Mouse (Mus musculus) kidney, adult 2 months (tissue): ENCODE data around the gene Sec24a. TPM values are rescaled to one million over a fixed set of nuclear protein-coding genes. Genes with fewer than 3 reads are reported as not detected.
A peak's percentile ranks its signal among the peaks of the same experiment; 100 is the strongest.

ENCODE experiments used
- DNase-seq: peaks from one replicate; pipeline ENCODE4 v3.0.0; 2021
- H3K27ac ChIP-seq: fragments of 200-500 bp; 2 replicates; pipeline ENCODE4 v1.5.1; 2012; ENCODE audit warnings: low read depth, low read length, control low read depth, inconsistent platforms; ENCODE audit not compliant: insufficient read depth
- H3K27me3 ChIP-seq: fragments of 200-500 bp; replicated peaks from 2 replicates; pipeline ENCODE4 v1.6.1; 2012; ENCODE audit warnings: mild to moderate bottlenecking, moderate library complexity, low read length, inconsistent platforms; ENCODE audit not compliant: control insufficient read depth, insufficient read depth
- H3K36me3 ChIP-seq: fragments of 200-500 bp; 2 replicates; pipeline ENCODE4 v1.6.1; 2012; ENCODE audit warnings: mild to moderate bottlenecking, moderate library complexity, low read length, inconsistent platforms; ENCODE audit not compliant: control insufficient read depth, insufficient read depth
- H3K4me1 ChIP-seq: fragments of 200-500 bp; 2 replicates; pipeline ENCODE4 v1.6.1; 2011; ENCODE audit warnings: low read length; ENCODE audit not compliant: control insufficient read depth, insufficient read depth
- H3K4me3 ChIP-seq: fragments of 200-500 bp; 2 replicates; pipeline ENCODE4 v1.5.1; 2011; ENCODE audit warnings: mild to moderate bottlenecking, low read depth, low read length, control low read depth; ENCODE audit not compliant: insufficient read depth
- CTCF ChIP-seq: fragments of 200-500 bp; conservative IDR thresholded peaks from 2 replicates; pipeline ENCODE4 v1.5.1; 2011; ENCODE audit warnings: low read depth, mild to moderate bottlenecking, control low read depth, low read length, moderate library complexity, mixed read lengths; ENCODE audit not compliant: insufficient read depth, insufficient read length
- POLR2A ChIP-seq: fragments of 200-500 bp; IDR thresholded peaks from one replicate; pipeline ENCODE4 v1.6.1; 2011; ENCODE audit warnings: low read depth, low read length, control low read depth
- WGBS: fragments of 180-500 bp; shearing (Covaris S2); methylation state at CpG from one replicate; pipeline ENCODE4 v1.1.7; 2018; 5-methylcytosine and 5-hydroxymethylcytosine counted together
- polyA plus RNA-seq: library from polyadenylated mRNA; depleted of rRNA; stranded (reverse); fragments of >200 nt; gene quantifications from 2 replicates; pipeline ENCODE4 v1.2.3, GENCODE M21; 2012

Gene Sec24a
- polyA plus RNA-seq, 1 experiment = 14.8 TPM

DNA sequence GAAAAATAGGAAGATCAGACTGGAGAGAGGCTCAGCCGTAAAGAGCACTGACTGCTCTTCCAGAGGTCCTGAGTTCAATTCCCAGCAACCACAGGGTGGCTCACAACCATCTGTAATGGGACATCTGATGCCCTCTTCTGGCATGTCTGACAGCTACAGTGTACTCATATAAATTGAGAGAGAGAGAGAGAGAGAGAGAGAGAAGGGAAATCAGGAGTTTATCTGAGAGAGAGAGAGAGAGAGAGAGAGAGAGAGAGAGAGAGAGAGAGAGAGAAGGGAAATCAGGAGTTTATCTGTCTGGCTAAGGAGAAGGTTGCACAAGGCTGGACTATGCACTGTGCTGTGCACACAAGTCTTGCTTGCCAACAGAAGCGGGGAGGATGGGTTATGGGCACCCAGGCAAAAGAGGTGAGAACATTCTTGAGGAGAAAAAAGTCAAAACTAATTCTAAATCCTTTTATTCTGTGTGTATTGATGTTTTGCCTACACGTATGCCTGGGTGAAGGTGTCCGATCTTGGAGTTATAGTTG, 110.5 kb downstream of the Sec24a start:
- Histone ChIP-seq H3K36me3 (no peaks in the 10 kb centered on the region), H3K4me1 (peaks cover 18% of the 10 kb centered on the region), H3K27ac (no peak overlapping the region), H3K27me3 (no peaks in the 10 kb centered on the region), H3K4me3 (no peak overlapping the region)
- peak; percentile 65 for DNase-seq
- TF ChIP-seq POLR2A (no peak), CTCF (no peak)
- WGBS = 75% methylated on average over 4 of the region's 4 CpGs

DNA sequence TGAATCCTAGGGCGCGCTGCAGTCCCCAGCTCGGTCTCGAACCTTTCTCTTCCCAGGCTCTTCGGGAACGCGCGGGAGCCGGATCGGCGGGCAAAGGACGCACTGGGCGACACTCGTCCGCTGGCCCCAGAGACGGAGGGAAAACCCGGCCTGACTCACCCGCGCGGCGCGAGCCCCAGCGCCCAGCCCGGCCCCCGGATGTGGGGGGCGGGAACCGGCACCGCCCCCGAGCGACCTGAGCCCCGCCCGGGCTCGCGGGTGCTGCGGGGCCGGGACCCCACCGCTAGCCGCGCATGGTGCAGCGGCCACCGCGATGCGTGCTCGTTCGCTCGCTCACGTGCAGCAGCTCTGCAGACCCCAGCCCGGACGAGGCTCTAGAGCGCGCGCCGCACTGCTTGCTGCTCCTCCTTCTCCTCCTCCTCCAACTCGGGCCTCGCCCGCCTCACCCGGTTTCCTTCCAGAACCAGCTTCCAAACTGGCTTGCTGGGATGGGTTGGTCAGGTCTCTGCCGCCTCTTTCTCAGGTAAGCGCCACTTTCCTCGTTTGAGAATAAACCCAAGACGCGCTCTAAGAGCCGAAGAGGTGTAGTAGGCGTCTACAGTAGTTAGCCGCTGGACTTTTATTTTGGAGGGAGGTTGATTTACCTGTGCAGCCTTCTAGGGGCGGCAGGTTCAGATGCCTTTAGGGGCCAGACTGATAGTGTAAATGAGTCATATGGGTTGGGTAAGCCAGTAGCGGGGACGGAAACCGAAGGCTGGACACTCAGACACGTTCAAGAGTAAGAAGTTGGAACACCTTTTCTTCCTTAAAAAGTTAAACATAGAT, 112.5 kb downstream of the Sec24a start, which contains the start of the genes N4bp3 and D930048N14Rik:
Gene N4bp3, minus strand, starts transcription at position 152 of the 825 bp plus-strand sequence.
Gene D930048N14Rik, plus strand, starts transcription at position 264 of the 825 bp plus-strand sequence.
- peak within 1 kb of the TSS; percentile 74 for H3K4me3 ChIP-seq
- no peaks in the 10 kb centered on the region for H3K27me3 ChIP-seq
- peak; percentile 87 for DNase-seq
- 2% methylated on average over 61 of the region's 70 CpGs for WGBS
- TF ChIP-seq CTCF (no peak), POLR2A (no peak)
- no peaks in the 10 kb centered on the region for H3K36me3 ChIP-seq
- H3K27ac ChIP-seq = peak within 1 kb of the TSS; percentile 74
- peaks cover 15% of the 10 kb centered on the region; the same call in 1 of the 2 replicates for H3K4me1 ChIP-seq

GRCm38 (mm10) chr11:51650261-51650660, 113.2 kb downstream of the Sec24a start:
- H3K4me3 ChIP-seq = peak overlapping the region; percentile 74
- H3K36me3 ChIP-seq = no peaks in the 10 kb centered on the region
- WGBS = 2% methylated on average over 30 of the region's 30 CpGs
- DNase-seq = no peak
- H3K27me3 ChIP-seq = no peaks in the 10 kb centered on the region
- peak overlapping the region; percentile 74 for H3K27ac ChIP-seq
- TF ChIP-seq CTCF (no peak), POLR2A (no peak)
- H3K4me1 ChIP-seq = peaks cover 15% of the 10 kb centered on the region; the same call in 1 of the 2 replicates

DNA sequence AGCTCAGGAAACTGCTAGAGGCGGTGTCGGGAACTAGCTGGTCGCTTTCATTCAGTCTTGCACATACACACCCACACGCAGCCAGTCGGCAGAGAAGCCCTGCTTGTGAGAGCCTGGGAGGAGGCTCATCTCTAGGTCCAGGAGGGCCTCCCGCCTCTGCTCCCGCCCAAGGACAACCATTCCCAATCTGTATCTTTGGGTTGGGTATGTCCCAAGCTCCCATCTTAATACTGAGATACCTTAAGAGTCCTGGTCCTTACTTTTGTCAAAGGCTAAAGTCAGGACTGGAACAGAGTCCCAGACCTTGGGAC, 113.6 kb downstream of the Sec24a start:
- H3K4me3 ChIP-seq = peak overlapping the region; percentile 74
- WGBS = 21% methylated on average over 7 of the region's 7 CpGs
- H3K4me1 ChIP-seq = peaks cover 15% of the 10 kb centered on the region; the same call in 1 of the 2 replicates
- H3K27me3 ChIP-seq = no peaks in the 10 kb centered on the region
- TF ChIP-seq CTCF (no peak), POLR2A (no peak)
- H3K27ac ChIP-seq = peak overlapping the region; percentile 28; the same call in 1 of the 2 replicates
- DNase-seq = no peak
- no peaks in the 10 kb centered on the region for H3K36me3 ChIP-seq

DNA sequence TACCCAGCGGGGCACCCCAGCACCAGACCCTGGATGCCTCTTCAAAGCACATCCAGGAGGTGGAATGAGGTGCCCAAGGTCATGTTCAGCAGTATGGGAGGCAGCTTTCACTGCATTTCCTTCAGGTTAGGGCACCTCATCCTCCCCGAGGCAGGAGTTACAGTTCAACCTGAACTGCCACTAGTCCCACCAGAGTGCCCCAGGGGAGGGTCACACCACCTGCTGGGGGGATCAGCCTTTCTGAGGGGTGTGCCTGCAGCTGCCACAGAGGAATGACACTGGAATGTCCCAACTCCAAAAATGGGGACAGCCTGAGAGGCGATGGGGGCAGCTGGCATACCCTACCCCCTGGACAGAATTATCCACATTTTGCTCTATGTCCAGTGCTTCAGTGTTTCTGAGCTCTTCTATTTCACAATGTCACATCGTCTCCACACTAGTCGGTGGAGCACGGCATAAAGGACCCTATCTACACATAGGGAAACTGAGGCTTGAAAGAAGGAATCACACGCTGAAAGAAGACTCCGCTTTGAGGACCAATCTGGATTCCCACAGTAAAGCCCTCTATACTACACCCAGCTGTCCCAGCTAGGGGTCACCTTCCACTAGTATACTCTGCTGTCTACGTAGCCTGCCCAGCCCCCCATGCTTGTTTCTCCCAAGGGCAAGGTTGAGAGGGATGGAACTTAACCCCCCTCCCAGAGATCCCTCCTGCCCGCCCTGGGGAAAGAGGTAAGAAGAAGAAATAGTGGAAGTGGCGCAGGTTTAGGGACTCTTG, 114.1 kb downstream of the Sec24a start:
- WGBS = 44% methylated on average over 11 of the region's 11 CpGs
- Histone ChIP-seq H3K27me3 (no peaks in the 10 kb centered on the region), H3K36me3 (no peaks in the 10 kb centered on the region), H3K4me3 (peak overlapping the region; percentile 74), H3K27ac (peak overlapping the region; percentile 14), H3K4me1 (peaks cover 15% of the 10 kb centered on the region; the same call in 1 of the 2 replicates)
- no peak for DNase-seq
- TF ChIP-seq POLR2A (no peak), CTCF (no peak)

DNA sequence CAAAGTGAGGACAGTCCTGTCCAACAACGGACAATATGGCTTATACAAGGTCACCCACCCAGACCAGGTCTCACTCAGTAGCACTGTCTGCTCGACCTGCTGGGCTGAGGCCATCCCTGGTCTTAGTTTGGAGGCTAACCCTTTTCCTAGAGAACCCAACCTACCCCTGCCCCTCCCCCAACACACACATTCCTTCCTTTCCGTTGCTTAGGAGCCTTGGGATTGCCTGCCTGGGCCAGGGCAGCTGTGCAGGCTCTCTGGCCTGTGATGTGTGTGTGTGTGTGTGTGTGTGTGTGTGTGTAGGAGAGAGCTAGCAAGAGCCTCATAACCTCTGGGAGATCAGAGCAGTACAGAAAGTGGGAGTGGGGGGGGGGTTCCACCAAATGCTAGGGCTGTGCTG, 114.9 kb downstream of the Sec24a start:
- H3K4me1 ChIP-seq = peaks cover 15% of the 10 kb centered on the region; the same call in 1 of the 2 replicates
- TF ChIP-seq POLR2A = no peak
- no peak for TF ChIP-seq CTCF
- no peaks in the 10 kb centered on the region for H3K36me3 ChIP-seq
- peak overlapping the region; percentile 74; the same call in 1 of the 2 replicates for H3K4me3 ChIP-seq
- DNase-seq = peak; percentile 35
- H3K27me3 ChIP-seq = no peaks in the 10 kb centered on the region
- H3K27ac ChIP-seq = peak overlapping the region; percentile 49
- WGBS = 28% methylated on average over 3 of the region's 3 CpGs
